In genomic region chr13:59397571-59397970, GRCm38 (mm10) we compare ENCODE assay signal across 8 mouse cellular contexts.
DNase-seq lines count a peak whose midpoint lies in the region; ATAC-seq and TF ChIP-seq lines count a peak whose summit lies in the region.
"Had no signal": no experiment of that assay in that cellular context is flagged by ENCODE, and none has a peak within 500 bp of the region (broad histone marks: within the 10 kb centered on the region; RNA-seq: fewer than 3 reads in every experiment).

No protein-coding gene starts in this region.

- no peak overlapping the region for H3K27ac ChIP-seq in liver, adult 2 months (replicated peaks; ENCODE audit: insufficient read depth, low read depth, low read length)
- no peak overlapping the region for H3K27ac ChIP-seq in liver, embryonic 12.5 days
- no peak overlapping the region for H3K27ac ChIP-seq in limb, embryonic 14.5 days (replicated peaks; ENCODE audit: low read depth, low read length)
- H3K27ac ChIP-seq: liver, embryonic 13.5 days had no signal

- no peak overlapping the region for H3K4me2 ChIP-seq in liver, embryonic 12.5 days
- no peak overlapping the region for H3K4me2 ChIP-seq in limb, embryonic 14.5 days (replicated peaks; ENCODE audit: low read depth, low read length, severe bottlenecking)
- H3K4me2 ChIP-seq: liver, embryonic 13.5 days had no signal

- H3K9ac ChIP-seq in liver, adult 2 months (ENCODE audit: low read depth, low read length) = no peak overlapping the region
- no peak overlapping the region for H3K9ac ChIP-seq in liver, embryonic 12.5 days
- no peak overlapping the region for H3K9ac ChIP-seq in limb, embryonic 14.5 days (ENCODE audit: low read depth, low read length, severe bottlenecking)
- H3K9ac ChIP-seq: liver, embryonic 13.5 days had no signal

- DNase-seq in liver, adult 2 months (ENCODE audit: extremely low read depth, low read depth, low spot score) = no peak
- peak; percentile 62 for DNase-seq in Muller cell, postnatal 12 days (ENCODE audit: inconsistent ontology term)
- peak; percentile 64 for DNase-seq in brain, adult 2 months (ENCODE audit: low read depth, low spot score)
- DNase-seq in frontal cortex, postnatal 36 days (ENCODE audit: low spot score in 2 of 2) = peak; percentile 47 to 59
- DNase-seq in limb, embryonic 14.5 days (ENCODE audit: low spot score) = peak; percentile 32
- peak; percentile 45 for DNase-seq in thymus, postnatal 4 days
- DNase-seq: liver, embryonic 13.5 days had no signal

- 38% methylated on average over 3 of the region's 3 CpGs for WGBS in liver, adult 2 months
- WGBS in liver, embryonic 12.5 days (ENCODE audit: insufficient replicate concordance) = 24% methylated on average over 3 of the region's 3 CpGs
- 27% methylated on average over 3 of the region's 3 CpGs for WGBS in limb, embryonic 14.5 days

- H3K36me3 ChIP-seq in liver, adult 2 months (ENCODE audit: control insufficient read depth, insufficient read depth, low read length) = no peaks in the 10 kb centered on the region
- no peaks in the 10 kb centered on the region for H3K36me3 ChIP-seq in liver, embryonic 12.5 days
- H3K36me3 ChIP-seq in limb, embryonic 14.5 days (ENCODE audit: control insufficient read depth, insufficient read depth, low read length) = no peaks in the 10 kb centered on the region
- H3K36me3 ChIP-seq: liver, embryonic 13.5 days had no signal

- no peaks in the 10 kb centered on the region for H3K27me3 ChIP-seq in liver, adult 2 months (ENCODE audit: control insufficient read depth, insufficient read depth, low read length)
- no peaks in the 10 kb centered on the region for H3K27me3 ChIP-seq in liver, embryonic 12.5 days (replicated peaks)
- no peaks in the 10 kb centered on the region for H3K27me3 ChIP-seq in limb, embryonic 14.5 days (ENCODE audit: control insufficient read depth, insufficient read depth, low read length)
- H3K27me3 ChIP-seq: liver, embryonic 13.5 days had no signal

- no peaks in the 10 kb centered on the region for H3K4me1 ChIP-seq in liver, adult 2 months (ENCODE audit: control insufficient read depth, insufficient read depth, low read length)
- H3K4me1 ChIP-seq in liver, embryonic 12.5 days = no peaks in the 10 kb centered on the region
- H3K4me1 ChIP-seq in limb, embryonic 14.5 days (ENCODE audit: control insufficient read depth, insufficient read depth, low read length) = no peaks in the 10 kb centered on the region
- H3K4me1 ChIP-seq: liver, embryonic 13.5 days had no signal

- peak; percentile 57 for TF ChIP-seq CTCF in liver, adult 2 months (IDR thresholded peaks at IDR 0.05; ENCODE audit: low read depth, low read length)

- H3K9me3 ChIP-seq in liver, embryonic 12.5 days (replicated peaks) = no peaks in the 10 kb centered on the region
- H3K9me3 ChIP-seq in limb, embryonic 14.5 days (ENCODE audit: control insufficient read depth, low read length) = no peaks in the 10 kb centered on the region
- H3K9me3 ChIP-seq: liver, embryonic 13.5 days had no signal

- no peak overlapping the region for H3K4me3 ChIP-seq in liver, adult 2 months (ENCODE audit: insufficient read depth, low read depth, low read length)
- no peak overlapping the region for H3K4me3 ChIP-seq in liver, embryonic 12.5 days
- H3K4me3 ChIP-seq in limb, embryonic 14.5 days (replicated peaks; ENCODE audit: low read length) = no peak overlapping the region
- H3K4me3 ChIP-seq: liver, embryonic 13.5 days had no signal

- no peak for ATAC-seq in liver, embryonic 12.5 days
- no peak for ATAC-seq in limb, embryonic 14.5 days (ENCODE audit: low FRiP score, low read depth)

- no peak for TF ChIP-seq POLR2A in liver, adult 2 months (IDR thresholded peaks at IDR 0.05; ENCODE audit: extremely low read depth, insufficient read depth, low read length)
- TF ChIP-seq POLR2A in limb, embryonic 14.5 days (IDR thresholded peaks at IDR 0.05; ENCODE audit: borderline replicate concordance, extremely low read depth, insufficient read depth, insufficient read length) = no peak

- no peaks in the 10 kb centered on the region for H3K79me2 ChIP-seq in liver, adult 2 months (ENCODE audit: control insufficient read depth, insufficient read depth, low read length)
